Mouse (Mus musculus): Measurements from ENCODE around the gene Rplp1. TPM values are rescaled to one million over a fixed set of nuclear protein-coding genes. Genes with fewer than 3 reads are reported as not detected.
A peak's percentile ranks its signal among the peaks of the same experiment; 100 is the strongest.

Rplp1 gene
- polyA plus RNA-seq, 1 experiment from 2014 or later = 2,139 TPM

GRCm38 (mm10) chr9:61946623-61947401 is 32.5 kb upstream of the Rplp1 start, which contains the start of gene Kif23:
TSS of gene Kif23 (minus strand) at chr9:61946774.
- H3K27me3 ChIP-seq (replicated peaks; ENCODE audit: control insufficient read depth, insufficient read depth, low read length) = no peaks in the 10 kb centered on the region

GRCm38 (mm10) chr9:61945973-61946611 is 31.8 kb upstream of the Rplp1 start:
- Histone ChIP-seq H3K36me3 (ENCODE audit: control insufficient read depth, insufficient read depth, low read length) (peaks cover 13% of the 10 kb centered on the region; the same call in 1 of the 2 replicates), H3K27ac (ENCODE audit: low read depth, low read length) (peak overlapping the region; percentile 82), H3K4me2 (peak overlapping the region; percentile 88), H3K9me3 (ENCODE audit: control insufficient read depth, low read length) (no peaks in the 10 kb centered on the region), H3K4me3 (ENCODE audit: low read depth, low read length) (peak overlapping the region; percentile 93), H3K9ac (ENCODE audit: low read depth, low read length) (peak overlapping the region; percentile 91), H3K4me1 (replicated peaks; ENCODE audit: control insufficient read depth, insufficient read depth, low read length) (peaks cover 11% of the 10 kb centered on the region), H3K27me3 (replicated peaks; ENCODE audit: control insufficient read depth, insufficient read depth, low read length) (no peaks in the 10 kb centered on the region)
- WGBS = under 1% methylated on average over 38 of the region's 38 CpGs
- peak; percentile 74 for ATAC-seq (replicated peaks; ENCODE audit: low FRiP score)
- no peak for DNase-seq (ENCODE audit: low spot score)

More at GRCm38 (mm10) chr9:61946623-61947401, 32.5 kb upstream of the Rplp1 start, which contains the start of gene Kif23:
- H3K36me3 ChIP-seq (ENCODE audit: control insufficient read depth, insufficient read depth, low read length) = peaks cover 13% of the 10 kb centered on the region; the same call in 1 of the 2 replicates
- ATAC-seq (replicated peaks; ENCODE audit: low FRiP score) (peak; percentile 94), DNase-seq (ENCODE audit: low spot score) (peak; percentile 96)
- under 1% methylated on average over 44 of the region's 44 CpGs for WGBS
- H3K4me2 ChIP-seq = peak within 1 kb of the TSS; percentile 88
- H3K4me1 ChIP-seq (replicated peaks; ENCODE audit: control insufficient read depth, insufficient read depth, low read length) = peaks cover 7% of the 10 kb centered on the region; the same call in 1 of the 2 replicates
- peak within 1 kb of the TSS; percentile 91 for H3K9ac ChIP-seq (ENCODE audit: low read depth, low read length)
- H3K27ac ChIP-seq (ENCODE audit: low read depth, low read length) = peak within 1 kb of the TSS; percentile 82
- no peaks in the 10 kb centered on the region for H3K9me3 ChIP-seq (ENCODE audit: control insufficient read depth, low read length)
- peak within 1 kb of the TSS; percentile 93 for H3K4me3 ChIP-seq (ENCODE audit: low read depth, low read length)

- 45% methylated on average over 3 of the region's 3 CpGs for WGBS
- H3K9me3 ChIP-seq (ENCODE audit: control insufficient read depth, low read length) = no peaks in the 10 kb centered on the region
- no peak overlapping the region for H3K4me3 ChIP-seq (ENCODE audit: low read depth, low read length)
- no peak overlapping the region for H3K9ac ChIP-seq (ENCODE audit: low read depth, low read length)
- H3K4me1 ChIP-seq (replicated peaks; ENCODE audit: control insufficient read depth, insufficient read depth, low read length) = peaks cover 17% of the 10 kb centered on the region
- H3K4me2 ChIP-seq = no peak overlapping the region
- DNase-seq (ENCODE audit: low spot score) (no peak), ATAC-seq (replicated peaks; ENCODE audit: low FRiP score) (no peak)
- peaks cover 40% of the 10 kb centered on the region for H3K36me3 ChIP-seq (ENCODE audit: control insufficient read depth, insufficient read depth, low read length)
- H3K27me3 ChIP-seq (replicated peaks; ENCODE audit: control insufficient read depth, insufficient read depth, low read length) = no peaks in the 10 kb centered on the region
- H3K27ac ChIP-seq (ENCODE audit: low read depth, low read length) = no peak overlapping the region
These were observed 26.7 kb upstream of the Rplp1 start for GRCm38 (mm10) chr9:61941054-61941453.

GRCm38 (mm10) chr9:61933333-61933732 is 19.0 kb upstream of the Rplp1 start:
- no peak for ATAC-seq (replicated peaks; ENCODE audit: low FRiP score)
- no peak overlapping the region for H3K4me3 ChIP-seq (ENCODE audit: low read depth, low read length)
- no peak overlapping the region for H3K4me2 ChIP-seq
- 75% methylated on average over 2 of the region's 2 CpGs for WGBS
- H3K27ac ChIP-seq (ENCODE audit: low read depth, low read length) = no peak overlapping the region
- DNase-seq (ENCODE audit: low spot score) = no peak
- H3K9ac ChIP-seq (ENCODE audit: low read depth, low read length) = no peak overlapping the region
- H3K9me3 ChIP-seq (ENCODE audit: control insufficient read depth, low read length) = no peaks in the 10 kb centered on the region
- no peaks in the 10 kb centered on the region for H3K4me1 ChIP-seq (replicated peaks; ENCODE audit: control insufficient read depth, insufficient read depth, low read length)
- H3K27me3 ChIP-seq (replicated peaks; ENCODE audit: control insufficient read depth, insufficient read depth, low read length) = no peaks in the 10 kb centered on the region
- peaks cover 41% of the 10 kb centered on the region for H3K36me3 ChIP-seq (ENCODE audit: control insufficient read depth, insufficient read depth, low read length)

GRCm38 (mm10) chr9:61932009-61932408 is 17.7 kb upstream of the Rplp1 start:
- no peak overlapping the region for H3K4me3 ChIP-seq (ENCODE audit: low read depth, low read length)
- H3K27ac ChIP-seq (ENCODE audit: low read depth, low read length) = no peak overlapping the region
- H3K27me3 ChIP-seq (replicated peaks; ENCODE audit: control insufficient read depth, insufficient read depth, low read length) = no peaks in the 10 kb centered on the region
- 55% methylated on average over 3 of the region's 3 CpGs for WGBS
- peaks cover 46% of the 10 kb centered on the region for H3K36me3 ChIP-seq (ENCODE audit: control insufficient read depth, insufficient read depth, low read length)
- ATAC-seq (replicated peaks; ENCODE audit: low FRiP score) (no peak), DNase-seq (ENCODE audit: low spot score) (no peak)
- no peaks in the 10 kb centered on the region for H3K4me1 ChIP-seq (replicated peaks; ENCODE audit: control insufficient read depth, insufficient read depth, low read length)
- no peaks in the 10 kb centered on the region for H3K9me3 ChIP-seq (ENCODE audit: control insufficient read depth, low read length)
- H3K9ac ChIP-seq (ENCODE audit: low read depth, low read length) = no peak overlapping the region
- no peak overlapping the region for H3K4me2 ChIP-seq

DNA sequence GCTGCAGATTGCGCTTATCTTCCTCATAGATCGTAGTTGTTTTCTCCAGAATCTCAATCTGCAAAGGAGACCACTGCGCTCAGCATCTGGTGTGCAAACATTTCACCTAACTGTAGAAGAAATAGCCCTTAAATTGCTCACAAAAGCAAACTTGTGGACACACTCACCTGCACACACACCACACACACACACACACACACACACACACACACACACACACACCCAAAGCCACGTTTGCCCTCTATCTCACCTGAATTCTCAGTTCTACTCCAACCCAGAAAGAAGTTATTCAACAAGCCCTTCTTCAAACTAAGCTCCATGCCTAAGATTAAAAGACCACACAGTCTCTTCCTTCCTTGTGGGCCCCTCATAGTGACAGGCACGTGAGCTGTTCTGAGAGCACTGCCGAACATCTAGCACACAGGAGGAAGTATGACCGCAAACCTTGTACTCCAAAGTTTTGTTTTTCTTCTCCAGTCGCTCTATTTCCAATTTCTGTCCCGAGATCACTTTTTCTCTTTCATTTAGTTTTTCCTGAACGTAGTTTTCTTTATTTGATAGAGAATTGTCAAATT is 10.8 kb upstream of the Rplp1 start:
- DNase-seq (ENCODE audit: low spot score) = no peak
- Histone ChIP-seq H3K4me3 (ENCODE audit: low read depth, low read length) (no peak overlapping the region), H3K9me3 (ENCODE audit: control insufficient read depth, low read length) (no peaks in the 10 kb centered on the region), H3K4me2 (no peak overlapping the region), H3K27me3 (replicated peaks; ENCODE audit: control insufficient read depth, insufficient read depth, low read length) (no peaks in the 10 kb centered on the region), H3K36me3 (ENCODE audit: control insufficient read depth, insufficient read depth, low read length) (peaks cover 39% of the 10 kb centered on the region), H3K27ac (ENCODE audit: low read depth, low read length) (no peak overlapping the region), H3K9ac (ENCODE audit: low read depth, low read length) (no peak overlapping the region), H3K4me1 (replicated peaks; ENCODE audit: control insufficient read depth, insufficient read depth, low read length) (peaks cover 5% of the 10 kb centered on the region; the same call in 1 of the 2 replicates)
- 66% methylated on average over 10 of the region's 10 CpGs for WGBS
- ATAC-seq (replicated peaks; ENCODE audit: low FRiP score) = no peak

- WGBS = 50% methylated on average over 6 of the region's 6 CpGs
These were observed 6.0 kb upstream of the Rplp1 start for GRCm38 (mm10) chr9:61920331-61920730.

GRCm38 (mm10) chr9:61919464-61919863 is 5.1 kb upstream of the Rplp1 start:
- WGBS = 89% methylated on average over 5 of the region's 5 CpGs
- no peaks in the 10 kb centered on the region for H3K9me3 ChIP-seq (ENCODE audit: control insufficient read depth, low read length)
- H3K36me3 ChIP-seq (ENCODE audit: control insufficient read depth, insufficient read depth, low read length) = peaks cover 34% of the 10 kb centered on the region
- no peak overlapping the region for H3K27ac ChIP-seq (ENCODE audit: low read depth, low read length)
- H3K4me3 ChIP-seq (ENCODE audit: low read depth, low read length) = no peak overlapping the region
- H3K27me3 ChIP-seq (replicated peaks; ENCODE audit: control insufficient read depth, insufficient read depth, low read length) = no peaks in the 10 kb centered on the region
- H3K4me2 ChIP-seq = no peak overlapping the region
- H3K4me1 ChIP-seq (replicated peaks; ENCODE audit: control insufficient read depth, insufficient read depth, low read length) = peaks cover 12% of the 10 kb centered on the region; the same call in 1 of the 2 replicates
- DNase-seq (ENCODE audit: low spot score) (no peak), ATAC-seq (replicated peaks; ENCODE audit: low FRiP score) (no peak)
- H3K9ac ChIP-seq (ENCODE audit: low read depth, low read length) = no peak overlapping the region

More at GRCm38 (mm10) chr9:61920331-61920730, 6.0 kb upstream of the Rplp1 start:
- H3K4me1 ChIP-seq (replicated peaks; ENCODE audit: control insufficient read depth, insufficient read depth, low read length) = peaks cover 12% of the 10 kb centered on the region; the same call in 1 of the 2 replicates
- H3K27ac ChIP-seq (ENCODE audit: low read depth, low read length) = no peak overlapping the region; the same call in 1 of the 2 replicates
- ATAC-seq (replicated peaks; ENCODE audit: low FRiP score) (peak; percentile 51; the same call in 1 of the 2 replicates), DNase-seq (ENCODE audit: low spot score) (no peak)
- H3K9ac ChIP-seq (ENCODE audit: low read depth, low read length) = 0 out of 2 replicates have a peak overlapping the region, but pooled peaks have one; percentile 14
- no peak overlapping the region for H3K4me3 ChIP-seq (ENCODE audit: low read depth, low read length)
- H3K36me3 ChIP-seq (ENCODE audit: control insufficient read depth, insufficient read depth, low read length) = peaks cover 36% of the 10 kb centered on the region
- H3K4me2 ChIP-seq = no peak overlapping the region; the same call in 1 of the 2 replicates
- H3K9me3 ChIP-seq (ENCODE audit: control insufficient read depth, low read length) = no peaks in the 10 kb centered on the region
- H3K27me3 ChIP-seq (replicated peaks; ENCODE audit: control insufficient read depth, insufficient read depth, low read length) = no peaks in the 10 kb centered on the region
